Mouse (Mus musculus): Measurements from ENCODE around the gene Gsta2. TPM values are rescaled to one million over a fixed set of nuclear protein-coding genes. Genes with fewer than 3 reads are reported as not detected.
"Not testable (repeated sequence)": the region's sequence is repeated elsewhere in the genome, so short reads cannot be mapped to it uniquely, and the experiment has no call there.

Gene Gsta2
- polyA plus RNA-seq, 1 experiment from 2014 or later = not detected

DNA sequence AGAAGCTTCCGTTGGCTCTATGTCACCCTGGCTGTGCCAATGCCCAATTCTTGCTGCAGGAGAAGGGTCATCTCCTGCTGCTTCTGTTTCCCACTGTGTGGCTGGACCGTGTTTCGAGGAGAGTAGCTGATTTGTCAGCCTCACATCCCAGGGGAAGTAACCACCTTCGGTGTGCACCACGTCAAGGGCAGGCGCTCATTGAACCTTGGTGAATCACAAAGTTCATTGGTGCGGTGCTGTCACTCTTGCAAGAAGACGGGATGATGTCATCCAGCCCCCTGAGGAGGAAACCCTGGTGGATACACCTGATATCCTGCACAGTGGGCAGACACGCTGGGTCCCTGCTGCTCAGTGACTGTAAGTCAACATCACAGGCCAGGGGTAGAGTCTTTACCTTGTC, 12.5 kb downstream of the Gsta2 start:
- not testable (repeated sequence) for H3K4me1 ChIP-seq (ENCODE audit: control insufficient read depth, insufficient read depth, low read length); H3K27me3 ChIP-seq (ENCODE audit: control insufficient read depth, insufficient read depth, low read length); H3K4me3 ChIP-seq (ENCODE audit: low read depth, low read length); ATAC-seq (ENCODE audit: low FRiP score); H3K9ac ChIP-seq (ENCODE audit: low read length); H3K9me3 ChIP-seq (ENCODE audit: control insufficient read depth, low read length); H3K36me3 ChIP-seq (ENCODE audit: control insufficient read depth, insufficient read depth, low read length); DNase-seq (ENCODE audit: low spot score, missing footprints); H3K4me2 ChIP-seq; H3K27ac ChIP-seq (ENCODE audit: low read depth, low read length)
- WGBS = 86% methylated on average over 9 of the region's 9 CpGs

GRCm38 (mm10) chr9:78342494-78342893, 13.1 kb downstream of the Gsta2 start:
- H3K4me1 ChIP-seq (ENCODE audit: control insufficient read depth, insufficient read depth, low read length); ATAC-seq (ENCODE audit: low FRiP score); H3K4me3 ChIP-seq (ENCODE audit: low read depth, low read length); H3K9me3 ChIP-seq (ENCODE audit: control insufficient read depth, low read length); DNase-seq (ENCODE audit: low spot score, missing footprints); H3K27ac ChIP-seq (ENCODE audit: low read depth, low read length); H3K36me3 ChIP-seq (ENCODE audit: control insufficient read depth, insufficient read depth, low read length); H3K4me2 ChIP-seq; H3K9ac ChIP-seq (ENCODE audit: low read length); H3K27me3 ChIP-seq (ENCODE audit: control insufficient read depth, insufficient read depth, low read length): not testable (repeated sequence)
- 91% methylated on average over 4 of the region's 4 CpGs for WGBS

GRCm38 (mm10) chr9:78340324-78340723, 15.3 kb downstream of the Gsta2 start:
- not testable (repeated sequence) for H3K27me3 ChIP-seq (ENCODE audit: control insufficient read depth, insufficient read depth, low read length); H3K4me3 ChIP-seq (ENCODE audit: low read depth, low read length); H3K27ac ChIP-seq (ENCODE audit: low read depth, low read length); H3K4me2 ChIP-seq; H3K9ac ChIP-seq (ENCODE audit: low read length); H3K36me3 ChIP-seq (ENCODE audit: control insufficient read depth, insufficient read depth, low read length); ATAC-seq (ENCODE audit: low FRiP score); H3K4me1 ChIP-seq (ENCODE audit: control insufficient read depth, insufficient read depth, low read length); H3K9me3 ChIP-seq (ENCODE audit: control insufficient read depth, low read length)
- peak; percentile 91 for DNase-seq (ENCODE audit: low spot score, missing footprints)
- 13% methylated on average over 8 of the region's 8 CpGs for WGBS

DNA sequence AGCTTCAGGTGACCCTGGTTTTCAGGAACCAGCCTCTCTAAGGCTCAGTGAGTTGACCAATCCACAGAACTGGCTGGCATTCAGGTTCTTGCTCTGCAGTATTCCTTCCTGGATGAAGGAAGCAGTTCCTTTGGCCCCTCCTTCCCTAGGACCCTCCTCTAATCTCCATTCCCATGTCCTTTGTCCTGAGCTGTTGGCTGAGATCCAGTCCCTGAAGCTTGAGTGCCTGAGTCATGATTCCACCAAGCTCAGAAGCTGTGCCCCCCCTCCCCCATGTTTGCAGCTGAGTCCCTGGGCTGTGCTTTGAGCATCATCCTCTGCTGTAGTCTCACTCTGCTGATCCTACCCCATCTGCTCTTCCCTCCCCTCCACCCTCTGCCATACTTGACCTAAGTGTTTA, 18.5 kb downstream of the Gsta2 start:
- not testable (repeated sequence) for H3K9ac ChIP-seq (ENCODE audit: low read length); H3K27ac ChIP-seq (ENCODE audit: low read depth, low read length); DNase-seq (ENCODE audit: low spot score, missing footprints); H3K4me2 ChIP-seq; H3K36me3 ChIP-seq (ENCODE audit: control insufficient read depth, insufficient read depth, low read length); H3K4me1 ChIP-seq (ENCODE audit: control insufficient read depth, insufficient read depth, low read length); H3K9me3 ChIP-seq (ENCODE audit: control insufficient read depth, low read length); H3K4me3 ChIP-seq (ENCODE audit: low read depth, low read length); H3K27me3 ChIP-seq (ENCODE audit: control insufficient read depth, insufficient read depth, low read length); ATAC-seq (ENCODE audit: low FRiP score)

DNA sequence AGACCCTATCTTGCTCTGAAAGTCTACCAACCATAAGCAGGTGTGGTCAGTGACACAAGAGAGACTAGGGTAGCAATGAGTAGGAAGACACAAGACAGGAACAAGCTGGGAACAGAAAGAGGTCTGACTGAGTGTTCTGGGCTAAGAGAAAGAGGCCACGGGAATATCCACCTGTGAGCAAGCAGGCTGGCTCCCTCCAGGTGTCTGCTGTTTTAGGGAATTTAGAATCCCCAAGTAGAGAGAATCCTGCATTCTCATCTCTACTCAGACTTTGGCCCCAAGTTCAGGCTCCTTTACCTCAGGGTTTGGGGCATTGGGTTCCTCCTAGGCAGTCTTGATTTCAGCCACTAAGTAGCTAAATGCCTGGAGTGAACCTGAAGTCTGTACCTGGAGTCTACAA, 28.3 kb downstream of the Gsta2 start, which contains the start of gene Omt2b:
Gene Omt2b, plus strand, starts transcription at position 301 of the 400 bp plus-strand sequence.
- not testable (repeated sequence) for ATAC-seq (ENCODE audit: low FRiP score); H3K4me1 ChIP-seq (ENCODE audit: control insufficient read depth, insufficient read depth, low read length); H3K9ac ChIP-seq (ENCODE audit: low read length); H3K27ac ChIP-seq (ENCODE audit: low read depth, low read length); H3K27me3 ChIP-seq (ENCODE audit: control insufficient read depth, insufficient read depth, low read length); DNase-seq (ENCODE audit: low spot score, missing footprints); H3K4me3 ChIP-seq (ENCODE audit: low read depth, low read length); H3K36me3 ChIP-seq (ENCODE audit: control insufficient read depth, insufficient read depth, low read length); H3K4me2 ChIP-seq; H3K9me3 ChIP-seq (ENCODE audit: control insufficient read depth, low read length)
- no CpG with 5 or more reads among the region's 1 CpGs for WGBS

- no peak for DNase-seq (ENCODE audit: low spot score, missing footprints)
- H3K27me3 ChIP-seq (ENCODE audit: control insufficient read depth, insufficient read depth, low read length) = no peaks in the 10 kb centered on the region
- H3K27ac ChIP-seq (ENCODE audit: low read depth, low read length) = no peak overlapping the region
- H3K4me2 ChIP-seq = no peak overlapping the region
- H3K9me3 ChIP-seq (ENCODE audit: control insufficient read depth, low read length) = no peaks in the 10 kb centered on the region
- WGBS = 27% methylated on average over 1 of the region's 1 CpGs
- ATAC-seq (ENCODE audit: low FRiP score) = no peak
- no peak overlapping the region for H3K9ac ChIP-seq (ENCODE audit: low read length)
- H3K4me3 ChIP-seq (ENCODE audit: low read depth, low read length) = no peak overlapping the region
- H3K4me1 ChIP-seq (ENCODE audit: control insufficient read depth, insufficient read depth, low read length) = no peaks in the 10 kb centered on the region
- no peaks in the 10 kb centered on the region for H3K36me3 ChIP-seq (ENCODE audit: control insufficient read depth, insufficient read depth, low read length)
Measured at GRCm38 (mm10) chr9:78319499-78319898, 36.1 kb downstream of the Gsta2 start.

DNA sequence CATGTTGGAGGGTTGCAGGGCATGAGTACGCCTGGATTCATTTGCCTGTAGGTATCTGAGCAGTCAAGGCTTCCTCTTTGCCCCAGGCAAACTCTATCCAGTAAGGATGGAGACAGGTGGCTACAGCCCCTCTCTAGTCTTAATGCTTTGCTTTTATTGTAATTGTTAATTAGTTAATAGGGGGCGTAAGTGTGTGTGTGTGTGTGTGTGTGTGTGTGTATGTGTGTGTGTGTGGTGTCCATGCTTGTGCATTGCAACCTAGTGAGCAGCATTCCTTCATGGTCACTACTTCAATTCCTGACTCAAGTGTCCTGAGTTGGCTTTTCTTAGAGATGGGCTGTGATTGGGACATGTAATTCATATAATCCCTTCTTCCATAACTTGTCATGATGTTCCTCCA, 40.9 kb downstream of the Gsta2 start, which contains the start of gene Omt2a:
Gene Omt2a, minus strand, starts transcription at position 101 of the 400 bp plus-strand sequence.
- Histone ChIP-seq H3K4me3 (ENCODE audit: low read depth, low read length) (no peak within 1 kb of the TSS), H3K4me1 (ENCODE audit: control insufficient read depth, insufficient read depth, low read length) (no peaks in the 10 kb centered on the region), H3K27ac (ENCODE audit: low read depth, low read length) (no peak within 1 kb of the TSS), H3K27me3 (ENCODE audit: control insufficient read depth, insufficient read depth, low read length) (no peaks in the 10 kb centered on the region), H3K36me3 (ENCODE audit: control insufficient read depth, insufficient read depth, low read length) (no peaks in the 10 kb centered on the region), H3K9me3 (ENCODE audit: control insufficient read depth, low read length) (no peaks in the 10 kb centered on the region), H3K4me2 (no peak within 1 kb of the TSS), H3K9ac (ENCODE audit: low read length) (no peak within 1 kb of the TSS)
- no peak for ATAC-seq (ENCODE audit: low FRiP score)
- 76% methylated on average over 2 of the region's 2 CpGs for WGBS
- DNase-seq (ENCODE audit: low spot score, missing footprints) = no peak

- not testable (repeated sequence) for ATAC-seq (ENCODE audit: low FRiP score); H3K9me3 ChIP-seq (ENCODE audit: control insufficient read depth, low read length); DNase-seq (ENCODE audit: low spot score, missing footprints); H3K4me2 ChIP-seq; H3K27ac ChIP-seq (ENCODE audit: low read depth, low read length); H3K36me3 ChIP-seq (ENCODE audit: control insufficient read depth, insufficient read depth, low read length); H3K4me3 ChIP-seq (ENCODE audit: low read depth, low read length); H3K9ac ChIP-seq (ENCODE audit: low read length); H3K27me3 ChIP-seq (ENCODE audit: control insufficient read depth, insufficient read depth, low read length); H3K4me1 ChIP-seq (ENCODE audit: control insufficient read depth, insufficient read depth, low read length)
- 78% methylated on average over 3 of the region's 3 CpGs for WGBS
Measured at GRCm38 (mm10) chr9:78308122-78308521, 47.5 kb downstream of the Gsta2 start.

DNA sequence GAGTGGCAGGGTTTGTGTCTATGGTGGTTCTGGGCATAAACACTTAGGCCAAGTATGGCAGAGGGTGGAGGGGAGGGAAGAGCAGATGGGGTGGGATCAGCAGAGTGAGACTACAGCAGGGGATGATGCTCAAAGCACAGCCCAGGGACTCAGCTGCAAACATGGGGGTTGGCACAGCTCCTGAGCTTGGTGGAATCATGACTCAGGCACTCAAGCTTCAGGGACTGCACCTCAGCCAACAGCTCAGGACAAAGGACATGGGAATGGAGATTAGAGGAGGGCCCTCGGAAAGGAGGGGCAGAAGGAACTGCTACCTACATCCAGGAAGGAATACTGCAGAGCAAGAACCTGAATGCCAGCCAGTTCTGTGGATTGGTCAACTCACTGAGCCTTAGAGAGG, 56.4 kb downstream of the Gsta2 start:
- H3K4me3 ChIP-seq (ENCODE audit: low read depth, low read length); H3K9me3 ChIP-seq (ENCODE audit: control insufficient read depth, low read length); H3K27ac ChIP-seq (ENCODE audit: low read depth, low read length); H3K9ac ChIP-seq (ENCODE audit: low read length); H3K4me1 ChIP-seq (ENCODE audit: control insufficient read depth, insufficient read depth, low read length); DNase-seq (ENCODE audit: low spot score, missing footprints); H3K27me3 ChIP-seq (ENCODE audit: control insufficient read depth, insufficient read depth, low read length); H3K4me2 ChIP-seq; H3K36me3 ChIP-seq (ENCODE audit: control insufficient read depth, insufficient read depth, low read length); ATAC-seq (ENCODE audit: low FRiP score): not testable (repeated sequence)
- WGBS = 63% methylated on average over 1 of the region's 1 CpGs

DNA sequence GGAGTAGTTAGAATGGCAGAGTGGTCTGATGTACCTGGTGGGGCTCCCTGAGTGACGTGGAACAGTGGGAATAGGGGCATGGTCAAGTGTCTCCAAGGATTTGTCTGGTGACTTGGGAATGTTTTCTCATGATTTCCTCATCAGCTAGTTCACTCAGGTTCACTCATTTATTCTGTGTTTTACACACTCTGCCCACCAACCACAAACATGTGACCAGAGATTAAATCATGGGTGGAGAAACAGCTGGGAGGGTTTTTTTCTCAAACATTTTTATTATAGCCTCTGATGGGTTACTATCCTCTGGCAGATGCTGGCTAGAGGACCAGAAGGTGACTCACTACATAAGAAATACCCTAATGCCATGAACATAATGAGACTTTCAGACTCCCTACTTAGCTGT, 57.4 kb downstream of the Gsta2 start:
- H3K4me3 ChIP-seq (ENCODE audit: low read depth, low read length) = no peak overlapping the region
- ATAC-seq (ENCODE audit: low FRiP score) (no peak), DNase-seq (ENCODE audit: low spot score, missing footprints) (no peak)
- H3K4me2 ChIP-seq = no peak overlapping the region
- WGBS = 67% methylated on average over 1 of the region's 1 CpGs
- no peaks in the 10 kb centered on the region for H3K36me3 ChIP-seq (ENCODE audit: control insufficient read depth, insufficient read depth, low read length)
- no peak overlapping the region for H3K9ac ChIP-seq (ENCODE audit: low read length)
- H3K4me1 ChIP-seq (ENCODE audit: control insufficient read depth, insufficient read depth, low read length) = no peaks in the 10 kb centered on the region
- no peaks in the 10 kb centered on the region for H3K9me3 ChIP-seq (ENCODE audit: control insufficient read depth, low read length)
- H3K27ac ChIP-seq (ENCODE audit: low read depth, low read length) = no peak overlapping the region
- H3K27me3 ChIP-seq (ENCODE audit: control insufficient read depth, insufficient read depth, low read length) = no peaks in the 10 kb centered on the region

Measured in midbrain, embryonic 11.5 days (tissue).